Mouse (Mus musculus) adrenal gland, postnatal 14 days (tissue): ENCODE data around the gene Ppp4r4. TPM values are rescaled to one million over a fixed set of nuclear protein-coding genes. Genes with fewer than 3 reads are reported as not detected.
"Not testable (repeated sequence)": the region's sequence is repeated elsewhere in the genome, so short reads cannot be mapped to it uniquely, and the experiment has no call there.

Experiments used
- DNase-seq: peaks from one replicate; pipeline ENCODE4 v3.0.0; 2021; ENCODE audit warnings: mixed read lengths
- total RNA-seq: library from RNA; stranded (reverse); gene quantifications from 2 replicates; pipeline ENCODE4 v1.2.3, GENCODE M21; 2021

Ppp4r4 gene
- total RNA-seq, 1 experiment from 2014 or later, result 3.2 TPM

- peak; percentile 57 for DNase-seq
These were observed 739 bp downstream of the Ppp4r4 start for GRCm38 (mm10) chr12:103532649-103533395.

GRCm38 (mm10) chr12:103540429-103540828 is 8.3 kb downstream of the Ppp4r4 start:
- no peak for DNase-seq

- DNase-seq, result no peak
These were observed 11.3 kb downstream of the Ppp4r4 start for GRCm38 (mm10) chr12:103543351-103543750.

- DNase-seq, result no peak
These were observed 12.1 kb downstream of the Ppp4r4 start for GRCm38 (mm10) chr12:103544213-103544612.

- no peak for DNase-seq
These were observed 15.4 kb downstream of the Ppp4r4 start for GRCm38 (mm10) chr12:103547438-103547837.

- DNase-seq, result no peak
These were observed 16.4 kb downstream of the Ppp4r4 start for GRCm38 (mm10) chr12:103548526-103548925.

- DNase-seq, result no peak
These were observed 18.0 kb downstream of the Ppp4r4 start for GRCm38 (mm10) chr12:103550047-103550446.

- no peak for DNase-seq
These were observed 19.3 kb downstream of the Ppp4r4 start for GRCm38 (mm10) chr12:103551422-103551821.

- DNase-seq, result no peak
These were observed 20.4 kb downstream of the Ppp4r4 start for GRCm38 (mm10) chr12:103552506-103552905.

- no peak for DNase-seq
These were observed 21.4 kb downstream of the Ppp4r4 start for GRCm38 (mm10) chr12:103553497-103553896.

- no peak for DNase-seq
These were observed 24.8 kb downstream of the Ppp4r4 start for GRCm38 (mm10) chr12:103556856-103557255.

GRCm38 (mm10) chr12:103564726-103565125 is 32.6 kb downstream of the Ppp4r4 start:
- no peak for DNase-seq

- DNase-seq, result no peak
These were observed 33.1 kb downstream of the Ppp4r4 start for GRCm38 (mm10) chr12:103565151-103565550.

GRCm38 (mm10) chr12:103567129-103567528 is 35.0 kb downstream of the Ppp4r4 start:
- DNase-seq, result peak; percentile 18

GRCm38 (mm10) chr12:103569690-103570089 is 37.6 kb downstream of the Ppp4r4 start:
- DNase-seq, result no peak

GRCm38 (mm10) chr12:103578148-103578547 is 46.1 kb downstream of the Ppp4r4 start:
- DNase-seq, result not testable (repeated sequence)

- no peak for DNase-seq
These were observed 51.7 kb downstream of the Ppp4r4 start for GRCm38 (mm10) chr12:103583771-103584170.

GRCm38 (mm10) chr12:103598411-103598810 is 66.3 kb downstream of the Ppp4r4 start:
- no peak for DNase-seq

- DNase-seq, result no peak
These were observed 68.3 kb downstream of the Ppp4r4 start for GRCm38 (mm10) chr12:103600364-103600763.

GRCm38 (mm10) chr12:103601839-103602238 is 69.8 kb downstream of the Ppp4r4 start:
- no peak for DNase-seq

GRCm38 (mm10) chr12:103615141-103615540 is 83.1 kb downstream of the Ppp4r4 start:
- DNase-seq, result no peak

GRCm38 (mm10) chr12:103615734-103616133 is 83.7 kb downstream of the Ppp4r4 start:
- DNase-seq, result no peak

GRCm38 (mm10) chr12:103616860-103617261 is 84.8 kb downstream of the Ppp4r4 start:
- no peak for DNase-seq

GRCm38 (mm10) chr12:103631203-103631612 is 99.1 kb downstream of the Ppp4r4 start, which contains the start of gene Serpina10:
Gene Serpina10 (minus strand): TSS chr12:103631444.
- no peak for DNase-seq
